Mouse (Mus musculus) liver, embryonic 11.5 days (tissue): ENCODE measurements at regions not wholly inside any gene's neighbourhood (a gene's known extent, or its start where the extent isn't known, plus 50 kb on each side); places are given as distances from the start of the nearest gene placed in this dataset.

Experiments used
- ATAC-seq: fragments of 200-750 bp; cut with Nextera tagmentation; replicated peaks from 2 replicates; pipeline ENCODE4 v1.8.0; 2017; ENCODE audit warnings: moderate number of reproducible peaks, mild to moderate bottlenecking, moderate TSS enrichment, moderate library complexity; ENCODE audit not compliant: low FRiP score
- DNase-seq: peaks from one replicate; pipeline ENCODE4 v3.0.0-alpha.2; 2017; ENCODE audit warnings: low spot score
- H3K27ac ChIP-seq: fragments of 300-500 bp; sonication (generic); 2 replicates; pipeline ENCODE4 v1.5.1; 2014; ENCODE audit warnings: mild to moderate bottlenecking, low read depth, low read length, control low read depth
- H3K27me3 ChIP-seq: fragments of 300-500 bp; sonication (generic); replicated peaks from 2 replicates; pipeline ENCODE4 v1.6.1; 2014; ENCODE audit warnings: low read length, mixed read lengths; ENCODE audit not compliant: control insufficient read depth, insufficient read depth
- H3K36me3 ChIP-seq: fragments of 300-500 bp; sonication (generic); 2 replicates; pipeline ENCODE4 v1.6.1; 2014; ENCODE audit warnings: mild to moderate bottlenecking, low read length, moderate library complexity, mixed read lengths; ENCODE audit not compliant: control insufficient read depth, insufficient read depth
- H3K4me1 ChIP-seq: fragments of 300-500 bp; sonication (generic); replicated peaks from 2 replicates; pipeline ENCODE4 v1.6.1; 2014; ENCODE audit warnings: low read length, mixed read lengths; ENCODE audit not compliant: control insufficient read depth, insufficient read depth
- H3K4me2 ChIP-seq: fragments of 300-500 bp; sonication (generic); 2 replicates; pipeline ENCODE4 v1.6.1; 2014; ENCODE audit warnings: mild to moderate bottlenecking, control low read depth, moderate library complexity
- H3K4me3 ChIP-seq: fragments of 300-500 bp; sonication (generic); 2 replicates; pipeline ENCODE4 v1.5.1; 2014; ENCODE audit warnings: low read depth, low read length, control low read depth
- H3K9ac ChIP-seq: fragments of 300-500 bp; sonication (generic); 2 replicates; pipeline ENCODE4 v1.6.1; 2014; ENCODE audit warnings: low read depth, low read length, control low read depth
- H3K9me3 ChIP-seq: fragments of 300-500 bp; sonication (generic); 2 replicates; pipeline ENCODE4 v1.6.1; 2016; ENCODE audit warnings: low read length, inconsistent platforms, mixed read lengths; ENCODE audit not compliant: control insufficient read depth
- WGBS: fragments of 180-500 bp; shearing (Covaris S2); extraction: QIAGEN DNeasy Blood & Tissue Kit; methylation state at CpG from one replicate; pipeline ENCODE4 v1.1.7; 2014; 5-methylcytosine and 5-hydroxymethylcytosine counted together

DNA sequence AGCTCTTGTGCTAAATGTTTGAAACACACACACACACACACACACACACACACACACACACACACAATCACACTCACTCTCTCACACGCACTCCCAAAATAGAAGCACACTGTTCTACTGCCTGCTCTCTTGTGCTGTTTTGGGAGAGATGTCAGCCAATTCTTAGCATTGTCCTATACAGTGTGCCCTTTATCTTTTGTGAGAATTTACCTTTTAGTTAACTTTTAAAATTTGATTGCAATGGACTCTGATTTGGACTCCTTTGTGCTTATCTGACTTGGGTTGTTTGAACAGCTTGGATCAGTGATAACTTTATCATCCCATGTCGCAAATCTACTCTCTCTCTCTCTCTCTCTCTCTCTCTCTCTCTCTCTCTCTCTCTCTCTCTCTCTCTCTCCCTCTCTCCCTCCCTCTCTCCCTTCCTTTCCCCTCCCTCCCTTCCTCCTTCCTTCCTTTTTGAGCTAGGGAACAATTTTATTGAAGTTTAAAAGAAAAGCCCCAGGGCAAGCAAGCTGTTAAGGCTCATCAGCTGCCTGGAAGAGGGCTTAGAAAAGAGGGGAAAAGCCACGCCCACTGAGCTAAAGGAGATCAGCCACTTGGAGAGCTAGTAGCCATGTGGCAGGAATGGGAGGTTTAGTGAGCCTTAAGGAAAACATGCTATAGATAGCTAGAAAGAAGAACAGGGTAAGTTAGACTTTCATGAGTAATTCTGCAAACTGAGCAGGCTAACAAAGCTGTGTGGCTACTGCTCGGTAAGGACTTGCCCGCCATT, 611.2 kb downstream of the Gm19410 start:
- Histone ChIP-seq H3K9me3 (no peaks in the 10 kb centered on the region), H3K4me3 (no peak overlapping the region), H3K4me2 (no peak overlapping the region), H3K9ac (no peak overlapping the region), H3K36me3 (no peaks in the 10 kb centered on the region), H3K27me3 (no peaks in the 10 kb centered on the region), H3K27ac (no peak overlapping the region), H3K4me1 (no peaks in the 10 kb centered on the region)
- DNase-seq, result no peak
- ATAC-seq, result no peak
- WGBS, result 55% methylated on average over 5 of the region's 5 CpGs

DNA sequence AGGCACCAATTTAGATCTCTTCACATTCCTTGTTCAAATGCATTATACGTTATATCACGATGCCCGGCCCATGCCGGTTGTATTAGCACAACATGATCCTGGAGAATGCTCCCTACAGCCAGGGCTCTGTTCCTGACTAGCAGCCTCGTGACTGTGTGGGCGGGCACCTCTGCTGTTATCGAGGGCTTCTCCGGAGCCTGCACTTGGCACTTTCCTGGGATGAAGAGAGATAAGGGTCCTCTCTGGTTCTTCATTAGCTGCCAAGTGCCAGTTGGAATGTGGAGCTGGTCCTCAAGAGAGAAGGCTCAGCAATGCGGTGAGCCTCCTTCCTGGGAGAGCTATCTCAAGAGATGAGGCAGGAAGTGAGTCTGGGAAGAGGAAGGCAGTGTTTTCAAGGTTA, 598.9 kb upstream of the AI429214 start:
- H3K9ac ChIP-seq, result no peak overlapping the region
- WGBS, result 59% methylated on average over 9 of the region's 9 CpGs
- H3K27ac ChIP-seq, result no peak overlapping the region
- ATAC-seq (no peak), DNase-seq (no peak)
- H3K9me3 ChIP-seq, result no peaks in the 10 kb centered on the region
- no peak overlapping the region for H3K4me2 ChIP-seq
- no peaks in the 10 kb centered on the region for H3K4me1 ChIP-seq
- no peaks in the 10 kb centered on the region for H3K27me3 ChIP-seq
- H3K4me3 ChIP-seq, result no peak overlapping the region
- no peaks in the 10 kb centered on the region for H3K36me3 ChIP-seq

DNA sequence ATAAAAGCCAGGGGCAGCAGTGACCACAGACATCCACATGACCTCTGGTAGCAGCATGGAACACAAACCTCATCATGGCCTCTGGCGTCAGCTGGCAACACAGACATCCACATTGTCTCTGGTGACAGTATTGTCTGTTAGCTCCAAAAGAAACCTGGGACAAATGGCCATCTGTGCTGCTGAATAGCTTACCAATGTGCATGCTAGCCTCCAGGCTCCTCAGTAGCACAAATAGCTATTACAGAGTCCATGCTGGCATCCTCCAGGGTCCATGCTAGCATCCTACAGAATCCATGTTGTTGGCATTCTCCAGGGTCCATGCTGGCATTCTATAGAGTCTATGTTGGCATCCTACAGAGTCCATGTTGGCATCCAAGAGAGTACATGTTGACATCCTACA, 596.9 kb upstream of the AI429214 start:
- DNase-seq (no peak), ATAC-seq (no peak)
- no peaks in the 10 kb centered on the region for H3K9me3 ChIP-seq
- H3K9ac ChIP-seq, result no peak overlapping the region
- H3K4me1 ChIP-seq, result no peaks in the 10 kb centered on the region
- H3K36me3 ChIP-seq, result no peaks in the 10 kb centered on the region
- no peak overlapping the region for H3K4me3 ChIP-seq
- WGBS, result 75% methylated on average over 1 of the region's 1 CpGs
- no peak overlapping the region for H3K4me2 ChIP-seq
- H3K27me3 ChIP-seq, result no peaks in the 10 kb centered on the region
- no peak overlapping the region for H3K27ac ChIP-seq

DNA sequence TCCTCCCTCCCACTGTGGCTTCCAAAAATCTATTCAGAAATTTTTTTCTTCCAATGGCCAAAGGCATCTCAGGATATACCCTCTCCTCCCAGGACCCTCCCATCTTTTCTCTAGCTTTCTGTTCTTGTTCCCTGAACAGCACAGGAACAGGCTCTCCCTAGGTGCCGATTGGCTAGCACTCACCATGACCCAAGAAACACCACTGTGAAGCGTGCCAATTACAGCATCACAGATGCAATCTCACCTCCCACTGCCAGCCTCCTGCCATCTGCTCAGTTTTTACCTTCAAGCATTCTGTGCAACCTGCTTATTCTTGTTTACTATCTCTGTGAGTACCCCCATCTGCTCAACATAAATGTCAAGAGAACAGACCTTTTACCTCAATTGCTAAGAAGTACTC, 586.7 kb upstream of the AI429214 start:
- no peaks in the 10 kb centered on the region for H3K4me1 ChIP-seq
- no peak overlapping the region for H3K27ac ChIP-seq
- H3K36me3 ChIP-seq, result no peaks in the 10 kb centered on the region
- no peak for DNase-seq
- WGBS, result 87% methylated on average over 2 of the region's 2 CpGs
- H3K4me2 ChIP-seq, result no peak overlapping the region
- H3K9ac ChIP-seq, result no peak overlapping the region
- no peak for ATAC-seq
- no peaks in the 10 kb centered on the region for H3K27me3 ChIP-seq
- no peaks in the 10 kb centered on the region for H3K9me3 ChIP-seq
- no peak overlapping the region for H3K4me3 ChIP-seq
